Mouse (Mus musculus): Measurements from ENCODE around the gene Brinp3. TPM values are rescaled to one million over a fixed set of nuclear protein-coding genes. Genes with fewer than 3 reads are reported as not detected.
"Not testable (repeated sequence)": the region's sequence is repeated elsewhere in the genome, so short reads cannot be mapped to it uniquely, and the experiment has no call there.

Brinp3 gene
- polyA plus RNA-seq, 1 experiment from 2014 or later, result 1.7 TPM

DNA sequence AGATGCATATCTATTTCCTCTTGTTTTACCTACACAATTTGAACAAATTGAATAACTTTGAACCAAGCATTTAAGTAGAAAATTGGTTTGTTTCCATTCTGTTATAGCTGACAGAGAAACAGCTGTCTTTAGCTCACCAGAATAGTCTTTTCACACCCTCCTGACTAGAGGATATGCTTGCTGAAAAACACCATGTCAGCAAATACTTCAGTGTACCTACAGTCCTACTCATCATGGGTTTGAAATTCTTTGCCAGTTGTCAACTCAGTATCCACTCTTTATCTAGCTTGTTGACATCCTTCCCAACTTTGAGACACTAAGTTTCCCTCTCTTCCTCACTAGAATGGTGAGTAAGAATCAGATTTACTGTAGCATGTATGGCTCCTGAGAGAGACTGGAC is 62.4 kb downstream of the Brinp3 start:
- Histone ChIP-seq H3K4me1 (no peaks in the 10 kb centered on the region), H3K9me3 (replicated peaks) (no peaks in the 10 kb centered on the region), H3K27me3 (no peaks in the 10 kb centered on the region), H3K27ac (replicated peaks) (no peak overlapping the region), H3K4me2 (replicated peaks) (no peak overlapping the region), H3K36me3 (no peaks in the 10 kb centered on the region), H3K4me3 (replicated peaks) (no peak overlapping the region), H3K9ac (no peak overlapping the region)
- ATAC-seq (ENCODE audit: insufficient number of reproducible peaks, low FRiP score, low TSS enrichment, low read depth), result no peak

DNA sequence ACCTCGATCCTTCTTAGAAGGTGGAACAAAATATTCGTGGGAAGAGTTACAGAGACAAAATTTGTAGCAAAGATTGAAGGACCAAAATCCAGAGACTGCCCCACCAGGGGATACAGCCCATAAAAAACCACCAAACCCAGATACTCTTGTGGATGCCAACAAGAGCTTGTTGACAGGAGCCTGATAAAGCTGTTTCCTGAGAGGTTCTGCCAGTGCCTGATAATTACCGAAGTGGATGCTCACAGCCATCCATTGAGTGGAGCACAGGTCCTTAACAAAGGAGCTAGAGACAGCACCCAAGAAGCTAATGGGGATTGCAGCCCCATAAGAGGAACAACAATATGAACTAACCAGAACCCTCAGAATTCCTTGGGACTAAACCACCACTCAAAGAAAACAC is 67.6 kb downstream of the Brinp3 start:
- H3K4me2 ChIP-seq (replicated peaks), result no peak overlapping the region
- no peaks in the 10 kb centered on the region for H3K4me1 ChIP-seq
- H3K9ac ChIP-seq, result no peak overlapping the region
- no peaks in the 10 kb centered on the region for H3K36me3 ChIP-seq
- H3K27me3 ChIP-seq, result no peaks in the 10 kb centered on the region
- no peak overlapping the region for H3K27ac ChIP-seq (replicated peaks)
- ATAC-seq (ENCODE audit: insufficient number of reproducible peaks, low FRiP score, low TSS enrichment, low read depth), result no peak
- H3K9me3 ChIP-seq (replicated peaks), result no peaks in the 10 kb centered on the region
- 76% methylated on average over 3 of the region's 3 CpGs for WGBS
- no peak overlapping the region for H3K4me3 ChIP-seq (replicated peaks)

DNA sequence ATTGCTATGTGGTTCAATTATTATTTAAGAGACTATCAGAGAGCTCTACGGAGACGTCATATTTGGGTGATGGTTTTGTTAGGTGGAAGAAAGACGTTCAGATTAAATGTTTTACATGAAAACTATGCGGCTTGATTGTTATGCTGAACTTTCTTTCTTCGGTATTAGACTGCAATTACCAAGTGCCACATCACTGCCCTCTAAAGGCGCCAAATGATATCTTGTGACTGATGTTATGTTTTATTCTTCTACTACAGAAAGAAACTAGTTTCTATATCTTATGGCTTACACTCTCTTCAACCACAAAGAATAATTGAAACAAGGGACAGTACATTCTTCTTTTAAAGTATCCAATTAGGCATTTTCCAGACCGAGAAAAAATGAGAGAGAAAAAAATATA is 89.6 kb downstream of the Brinp3 start:
- Histone ChIP-seq H3K27ac (replicated peaks) (no peak overlapping the region), H3K4me3 (replicated peaks) (no peak overlapping the region), H3K4me2 (replicated peaks) (no peak overlapping the region), H3K9ac (no peak overlapping the region), H3K4me1 (no peaks in the 10 kb centered on the region), H3K36me3 (no peaks in the 10 kb centered on the region), H3K9me3 (replicated peaks) (no peaks in the 10 kb centered on the region), H3K27me3 (no peaks in the 10 kb centered on the region)
- no peak for ATAC-seq (ENCODE audit: insufficient number of reproducible peaks, low FRiP score, low TSS enrichment, low read depth)
- WGBS, result 66% methylated on average over 7 of the region's 7 CpGs

DNA sequence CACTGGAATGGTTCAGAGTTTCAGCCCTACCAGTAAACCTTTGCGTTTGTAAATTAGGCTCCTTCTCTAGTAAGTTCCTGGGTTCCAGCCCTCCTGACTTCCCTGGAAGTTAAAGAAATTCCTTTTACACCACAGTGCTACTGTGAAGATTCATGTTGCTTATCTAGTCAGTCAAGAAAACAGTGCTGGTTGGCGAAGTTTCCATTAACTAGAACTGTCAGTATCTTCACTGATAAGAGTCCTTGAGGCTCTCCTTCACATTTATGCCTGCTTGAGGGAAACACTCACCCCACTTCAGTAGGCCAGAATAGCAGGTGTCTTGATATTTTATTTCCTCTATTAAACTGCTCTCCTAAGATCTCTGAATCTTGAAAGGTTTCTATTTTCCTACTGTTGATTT is 138.3 kb downstream of the Brinp3 start:
- ATAC-seq (ENCODE audit: insufficient number of reproducible peaks, low FRiP score, low TSS enrichment, low read depth), result no peak
- H3K4me2 ChIP-seq (replicated peaks), result no peak overlapping the region
- H3K4me3 ChIP-seq (replicated peaks), result no peak overlapping the region
- H3K36me3 ChIP-seq, result no peaks in the 10 kb centered on the region
- H3K27me3 ChIP-seq, result no peaks in the 10 kb centered on the region
- H3K9ac ChIP-seq, result no peak overlapping the region
- no peaks in the 10 kb centered on the region for H3K4me1 ChIP-seq
- H3K27ac ChIP-seq (replicated peaks), result no peak overlapping the region
- H3K9me3 ChIP-seq (replicated peaks), result no peaks in the 10 kb centered on the region
- 70% methylated on average over 2 of the region's 2 CpGs for WGBS

DNA sequence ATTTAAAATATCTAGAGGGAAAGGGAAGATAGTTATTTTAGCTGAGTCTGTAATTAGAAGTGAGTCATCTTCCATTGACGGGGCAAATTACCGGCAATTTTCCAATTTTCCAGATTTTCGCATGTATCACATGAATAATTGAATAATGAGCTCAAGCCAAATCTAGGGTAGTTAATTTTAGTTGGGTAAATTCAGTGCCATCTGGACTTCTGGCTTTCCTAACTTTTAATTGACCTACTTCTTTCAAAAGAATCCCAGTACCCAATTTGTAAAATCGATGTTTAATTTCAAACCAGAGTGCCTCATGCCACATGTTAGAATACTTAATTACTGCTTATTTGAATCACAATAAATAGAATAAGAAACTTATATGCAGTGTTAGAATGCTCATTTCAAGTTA is 162.7 kb downstream of the Brinp3 start:
- Histone ChIP-seq H3K4me3 (replicated peaks) (no peak overlapping the region), H3K9me3 (replicated peaks) (no peaks in the 10 kb centered on the region), H3K4me2 (replicated peaks) (no peak overlapping the region), H3K27me3 (no peaks in the 10 kb centered on the region), H3K36me3 (no peaks in the 10 kb centered on the region), H3K27ac (replicated peaks) (no peak overlapping the region), H3K9ac (no peak overlapping the region), H3K4me1 (no peaks in the 10 kb centered on the region)
- no peak for ATAC-seq (ENCODE audit: insufficient number of reproducible peaks, low FRiP score, low TSS enrichment, low read depth)
- 52% methylated on average over 4 of the region's 4 CpGs for whole genome bisulfite sequencing

DNA sequence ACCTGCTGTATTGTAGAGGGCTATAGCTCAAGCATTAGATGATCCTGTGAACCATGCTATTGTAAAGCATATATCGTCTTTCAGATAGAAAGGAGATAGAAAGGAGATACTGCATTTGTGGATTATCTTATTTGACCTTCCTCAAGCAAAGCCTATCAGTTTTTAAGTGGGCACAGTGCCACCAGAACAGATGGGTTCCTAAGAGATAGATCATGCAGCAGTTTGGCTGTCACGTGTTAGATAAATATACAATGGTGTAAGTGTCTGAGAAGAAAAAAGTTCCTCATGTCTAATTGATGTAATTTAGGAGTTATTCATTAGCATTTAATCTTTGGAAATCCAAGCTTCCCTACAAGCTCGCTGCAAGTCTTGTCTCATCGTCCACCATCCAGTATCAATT is 206.2 kb downstream of the Brinp3 start:
- Histone ChIP-seq H3K4me1 (no peaks in the 10 kb centered on the region), H3K4me2 (replicated peaks) (no peak overlapping the region), H3K4me3 (replicated peaks) (no peak overlapping the region), H3K27me3 (no peaks in the 10 kb centered on the region), H3K27ac (replicated peaks) (no peak overlapping the region), H3K9ac (no peak overlapping the region), H3K9me3 (replicated peaks) (no peaks in the 10 kb centered on the region), H3K36me3 (no peaks in the 10 kb centered on the region)
- no peak for ATAC-seq (ENCODE audit: insufficient number of reproducible peaks, low FRiP score, low TSS enrichment, low read depth)
- 62% methylated on average over 4 of the region's 4 CpGs for WGBS

DNA sequence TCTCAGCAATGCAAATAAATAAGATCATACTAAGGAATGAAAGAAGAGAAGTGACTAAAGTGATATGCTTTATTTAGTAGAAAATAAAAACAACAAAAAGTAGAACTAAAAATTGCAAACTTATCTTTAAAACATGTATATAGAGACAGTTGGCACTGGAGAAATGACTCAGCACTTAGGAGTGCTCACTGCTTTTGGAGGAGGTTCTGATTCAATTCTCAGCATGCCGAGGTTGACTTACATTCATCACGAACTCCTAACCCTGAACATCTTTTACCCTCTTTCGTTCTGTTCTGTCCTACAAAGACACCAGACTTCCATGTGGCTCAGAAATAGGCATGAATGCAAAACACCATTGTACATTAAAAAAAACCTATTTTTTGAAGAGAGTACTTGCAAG is 225.0 kb downstream of the Brinp3 start:
- H3K4me2 ChIP-seq (replicated peaks), result no peak overlapping the region
- no peak overlapping the region for H3K4me3 ChIP-seq (replicated peaks)
- no peaks in the 10 kb centered on the region for H3K27me3 ChIP-seq
- no peak overlapping the region for H3K9ac ChIP-seq
- no peak overlapping the region for H3K27ac ChIP-seq (replicated peaks)
- no peak for ATAC-seq (ENCODE audit: insufficient number of reproducible peaks, low FRiP score, low TSS enrichment, low read depth)
- H3K4me1 ChIP-seq, result no peaks in the 10 kb centered on the region
- H3K36me3 ChIP-seq, result no peaks in the 10 kb centered on the region
- H3K9me3 ChIP-seq (replicated peaks), result no peaks in the 10 kb centered on the region
- 78% methylated on average over 3 of the region's 3 CpGs for WGBS

DNA sequence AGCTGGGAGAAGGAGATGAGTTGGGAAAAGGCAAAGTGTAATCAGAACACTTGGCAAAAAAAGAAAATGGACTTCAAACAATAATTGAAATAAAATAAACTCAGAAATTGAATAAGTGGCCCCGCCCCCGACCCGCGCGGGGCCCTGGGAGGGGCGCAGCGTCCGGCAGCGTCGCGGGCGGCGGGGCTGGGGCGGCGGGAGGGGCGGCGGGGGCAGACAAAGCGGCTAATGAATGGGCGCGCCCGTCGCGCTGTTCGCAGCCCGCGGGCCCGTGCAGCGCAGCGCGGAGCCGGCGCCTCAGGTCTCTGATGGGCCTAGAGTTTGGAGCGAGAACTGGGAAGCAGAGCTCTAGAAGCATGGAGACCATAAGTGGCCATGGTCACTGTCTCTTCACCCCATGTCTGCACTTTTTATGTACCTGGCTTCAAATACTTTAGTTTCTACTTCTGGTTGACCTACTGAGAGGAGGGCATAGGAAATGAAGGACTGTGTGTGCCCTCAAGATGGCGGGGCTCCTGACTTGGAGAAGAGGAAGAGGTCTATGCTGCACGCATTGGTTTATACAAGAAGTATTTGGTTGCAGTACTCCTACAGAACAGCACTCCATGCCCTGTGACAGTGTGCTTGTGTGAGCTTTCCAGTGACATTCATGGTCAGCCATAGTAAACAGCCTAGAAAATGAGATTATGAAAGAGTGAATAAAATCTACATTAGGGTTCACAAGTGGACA is 230.4 kb downstream of the Brinp3 start:
- peak; percentile 65; the same call in 1 of the 2 replicates for ATAC-seq (ENCODE audit: insufficient number of reproducible peaks, low FRiP score, low TSS enrichment, low read depth)
- not testable (repeated sequence) for H3K9ac ChIP-seq; H3K36me3 ChIP-seq; H3K4me1 ChIP-seq; H3K27ac ChIP-seq (replicated peaks); H3K9me3 ChIP-seq (replicated peaks); H3K27me3 ChIP-seq
- peak overlapping the region; percentile 37 for H3K4me3 ChIP-seq (replicated peaks)
- WGBS, result 5% methylated on average over 32 of the region's 35 CpGs
- H3K4me2 ChIP-seq (replicated peaks), result peak overlapping the region; percentile 59

DNA sequence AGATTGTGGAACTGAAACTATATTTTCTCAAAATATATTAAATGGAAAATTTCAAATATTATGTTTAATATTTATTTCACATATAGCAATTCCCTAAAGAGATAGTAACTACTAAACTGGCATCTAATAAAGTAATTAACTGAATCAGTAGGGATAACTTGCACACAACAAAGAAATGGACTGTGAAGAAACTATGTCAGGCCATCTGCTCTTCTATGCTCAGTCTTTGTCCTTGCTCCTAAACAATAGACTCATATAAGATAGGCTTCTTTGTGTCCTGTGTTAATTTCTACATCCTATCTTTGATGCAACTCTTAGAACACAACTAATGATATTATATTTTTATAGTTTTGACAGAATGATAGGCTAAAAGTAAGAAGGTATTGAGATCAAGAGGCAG is 256.5 kb downstream of the Brinp3 start:
- Histone ChIP-seq H3K4me2 (replicated peaks) (no peak overlapping the region), H3K9ac (no peak overlapping the region), H3K4me3 (replicated peaks) (no peak overlapping the region), H3K9me3 (replicated peaks) (no peaks in the 10 kb centered on the region), H3K4me1 (no peaks in the 10 kb centered on the region), H3K27me3 (no peaks in the 10 kb centered on the region), H3K36me3 (no peaks in the 10 kb centered on the region), H3K27ac (replicated peaks) (no peak overlapping the region)
- no peak for ATAC-seq (ENCODE audit: insufficient number of reproducible peaks, low FRiP score, low TSS enrichment, low read depth)

DNA sequence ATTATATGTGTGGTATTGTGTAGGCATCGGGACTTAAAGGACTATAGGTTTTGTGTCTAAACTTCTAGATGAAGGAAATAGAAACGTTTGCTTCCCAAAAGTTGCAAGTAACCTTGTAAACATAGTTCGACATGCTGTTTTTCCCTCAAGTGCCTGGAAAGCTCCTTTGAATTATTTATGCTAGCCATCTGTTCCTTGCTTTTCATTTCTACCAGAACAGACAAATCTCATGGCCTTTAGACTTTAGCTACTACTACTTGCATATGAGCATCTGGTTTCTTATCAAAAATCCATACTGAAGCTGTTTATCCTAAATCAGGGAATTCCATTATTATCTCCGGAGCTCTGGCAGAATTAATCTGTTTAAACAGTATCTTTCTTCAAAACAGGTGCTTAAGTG is 288.7 kb downstream of the Brinp3 start:
- Histone ChIP-seq H3K4me2 (replicated peaks) (no peak overlapping the region), H3K27ac (replicated peaks) (no peak overlapping the region), H3K27me3 (no peaks in the 10 kb centered on the region), H3K9ac (no peak overlapping the region), H3K4me3 (replicated peaks) (no peak overlapping the region), H3K4me1 (no peaks in the 10 kb centered on the region), H3K9me3 (replicated peaks) (no peaks in the 10 kb centered on the region), H3K36me3 (no peaks in the 10 kb centered on the region)
- 65% methylated on average over 4 of the region's 4 CpGs for WGBS
- ATAC-seq (ENCODE audit: insufficient number of reproducible peaks, low FRiP score, low TSS enrichment, low read depth), result no peak

DNA sequence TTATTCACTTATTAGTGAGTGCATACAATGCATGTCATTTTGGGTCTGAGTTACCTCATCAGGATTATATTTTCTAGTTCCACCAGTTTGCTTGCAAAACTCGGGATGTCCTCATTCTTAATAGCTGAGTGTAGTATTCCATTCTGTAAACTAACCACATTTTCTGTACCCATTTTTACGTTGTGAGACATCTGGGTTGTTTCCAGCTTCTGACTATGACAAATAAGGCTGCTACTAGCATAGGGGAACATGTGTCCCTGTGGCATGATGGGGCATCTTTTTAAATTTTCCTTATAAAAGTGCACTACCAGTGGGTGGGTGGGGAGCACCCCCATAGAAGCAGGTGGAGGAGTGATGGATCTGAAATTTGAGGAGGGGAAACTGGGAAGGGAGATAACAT is 292.7 kb downstream of the Brinp3 start:
- Histone ChIP-seq H3K4me1 (no peaks in the 10 kb centered on the region), H3K4me3 (replicated peaks) (no peak overlapping the region), H3K36me3 (no peaks in the 10 kb centered on the region), H3K9ac (no peak overlapping the region), H3K9me3 (replicated peaks) (no peaks in the 10 kb centered on the region), H3K4me2 (replicated peaks) (no peak overlapping the region), H3K27me3 (no peaks in the 10 kb centered on the region), H3K27ac (replicated peaks) (no peak overlapping the region)
- ATAC-seq (ENCODE audit: insufficient number of reproducible peaks, low FRiP score, low TSS enrichment, low read depth), result no peak
- WGBS, result 58% methylated on average over 2 of the region's 2 CpGs

DNA sequence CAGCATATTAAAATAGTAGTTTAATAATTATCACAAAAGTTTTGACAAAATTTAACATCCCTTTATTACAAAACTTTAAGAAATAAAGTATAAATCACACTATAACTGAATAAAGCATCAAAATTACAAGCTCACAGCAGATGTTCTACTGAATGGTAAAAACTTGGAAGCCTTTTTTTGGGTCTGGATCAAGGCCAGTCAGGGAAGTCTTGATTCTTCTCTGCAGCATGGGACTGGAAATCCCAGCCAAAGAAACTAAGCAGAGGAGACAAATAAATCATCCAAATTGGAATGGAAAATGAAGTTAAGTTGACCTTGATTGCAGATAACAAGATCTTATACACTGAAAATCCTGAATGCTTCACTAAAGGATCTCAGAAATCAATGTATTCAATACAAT is 298.3 kb downstream of the Brinp3 start:
- Histone ChIP-seq H3K27me3 (no peaks in the 10 kb centered on the region), H3K36me3 (no peaks in the 10 kb centered on the region), H3K9ac (no peak overlapping the region), H3K4me3 (replicated peaks) (no peak overlapping the region), H3K27ac (replicated peaks) (no peak overlapping the region), H3K9me3 (replicated peaks) (no peaks in the 10 kb centered on the region), H3K4me2 (replicated peaks) (no peak overlapping the region), H3K4me1 (no peaks in the 10 kb centered on the region)
- no peak for ATAC-seq (ENCODE audit: insufficient number of reproducible peaks, low FRiP score, low TSS enrichment, low read depth)
